Mouse (Mus musculus): ENCODE results near the gene Zfp746. TPM values are rescaled to one million over a fixed set of nuclear protein-coding genes. Genes with fewer than 3 reads are reported as not detected.
A peak's percentile ranks its signal among the peaks of the same experiment; 100 is the strongest.

The Zfp746 gene
- polyA plus RNA-seq, 1 experiment from 2014 or later: 14.5 TPM

GRCm38 (mm10) chr6:48073316-48073715, 13.1 kb downstream of the Zfp746 start:
- peaks cover 4% of the 10 kb centered on the region; the same call in 1 of the 2 replicates for H3K36me3 ChIP-seq (ENCODE audit: control insufficient read depth, insufficient read depth, low read length)
- 70% methylated on average over 5 of the region's 5 CpGs for WGBS

GRCm38 (mm10) chr6:48067492-48067891, 18.9 kb downstream of the Zfp746 start:
- peaks cover 6% of the 10 kb centered on the region for H3K4me1 ChIP-seq (replicated peaks; ENCODE audit: control insufficient read depth, insufficient read depth, low read length)
- H3K4me2 ChIP-seq: no peak overlapping the region
- H3K36me3 ChIP-seq (ENCODE audit: control insufficient read depth, insufficient read depth, low read length): peaks cover 30% of the 10 kb centered on the region
- H3K27ac ChIP-seq (ENCODE audit: low read depth, low read length): no peak overlapping the region
- WGBS: 91% methylated on average over 3 of the region's 3 CpGs
- H3K27me3 ChIP-seq (replicated peaks; ENCODE audit: control insufficient read depth, insufficient read depth, low read length): no peaks in the 10 kb centered on the region
- ATAC-seq (replicated peaks; ENCODE audit: low FRiP score) (no peak), DNase-seq (ENCODE audit: low spot score) (no peak)
- no peaks in the 10 kb centered on the region for H3K9me3 ChIP-seq (ENCODE audit: control insufficient read depth, low read length)
- no peak overlapping the region for H3K9ac ChIP-seq (ENCODE audit: low read depth, low read length)
- H3K4me3 ChIP-seq (ENCODE audit: low read depth, low read length): no peak overlapping the region

More at GRCm38 (mm10) chr6:48073316-48073715, 13.1 kb downstream of the Zfp746 start:
- H3K27me3 ChIP-seq (replicated peaks; ENCODE audit: control insufficient read depth, insufficient read depth, low read length): no peaks in the 10 kb centered on the region
- ATAC-seq (replicated peaks; ENCODE audit: low FRiP score) (no peak), DNase-seq (ENCODE audit: low spot score) (no peak)
- no peak overlapping the region for H3K9ac ChIP-seq (ENCODE audit: low read depth, low read length)
- H3K4me1 ChIP-seq (replicated peaks; ENCODE audit: control insufficient read depth, insufficient read depth, low read length): no peaks in the 10 kb centered on the region
- H3K4me2 ChIP-seq: no peak overlapping the region
- H3K4me3 ChIP-seq (ENCODE audit: low read depth, low read length): no peak overlapping the region
- H3K9me3 ChIP-seq (ENCODE audit: control insufficient read depth, low read length): no peaks in the 10 kb centered on the region
- H3K27ac ChIP-seq (ENCODE audit: low read depth, low read length): no peak overlapping the region

GRCm38 (mm10) chr6:48065587-48066075, 20.8 kb downstream of the Zfp746 start:
- no peak overlapping the region for H3K4me3 ChIP-seq (ENCODE audit: low read depth, low read length)
- H3K36me3 ChIP-seq (ENCODE audit: control insufficient read depth, insufficient read depth, low read length): peaks cover 28% of the 10 kb centered on the region
- H3K4me1 ChIP-seq (replicated peaks; ENCODE audit: control insufficient read depth, insufficient read depth, low read length): peaks cover 10% of the 10 kb centered on the region
- ATAC-seq (replicated peaks; ENCODE audit: low FRiP score) (0 out of 2 replicates have a peak, but pooled peaks have one; percentile 45), DNase-seq (ENCODE audit: low spot score) (no peak)
- no peak overlapping the region for H3K27ac ChIP-seq (ENCODE audit: low read depth, low read length)
- H3K9me3 ChIP-seq (ENCODE audit: control insufficient read depth, low read length): no peaks in the 10 kb centered on the region
- H3K4me2 ChIP-seq: no peak overlapping the region
- no peaks in the 10 kb centered on the region for H3K27me3 ChIP-seq (replicated peaks; ENCODE audit: control insufficient read depth, insufficient read depth, low read length)
- 90% methylated on average over 6 of the region's 6 CpGs for WGBS
- H3K9ac ChIP-seq (ENCODE audit: low read depth, low read length): no peak overlapping the region

GRCm38 (mm10) chr6:48064451-48064850, 21.9 kb downstream of the Zfp746 start:
- H3K9me3 ChIP-seq (ENCODE audit: control insufficient read depth, low read length): no peaks in the 10 kb centered on the region
- no peak overlapping the region for H3K4me2 ChIP-seq
- no peak overlapping the region for H3K27ac ChIP-seq (ENCODE audit: low read depth, low read length)
- DNase-seq (ENCODE audit: low spot score) (no peak), ATAC-seq (replicated peaks; ENCODE audit: low FRiP score) (no peak)
- no peak overlapping the region for H3K9ac ChIP-seq (ENCODE audit: low read depth, low read length)
- peaks cover 10% of the 10 kb centered on the region for H3K4me1 ChIP-seq (replicated peaks; ENCODE audit: control insufficient read depth, insufficient read depth, low read length)
- H3K27me3 ChIP-seq (replicated peaks; ENCODE audit: control insufficient read depth, insufficient read depth, low read length): no peaks in the 10 kb centered on the region
- 94% methylated on average over 14 of the region's 14 CpGs for WGBS
- no peak overlapping the region for H3K4me3 ChIP-seq (ENCODE audit: low read depth, low read length)
- H3K36me3 ChIP-seq (ENCODE audit: control insufficient read depth, insufficient read depth, low read length): peaks cover 28% of the 10 kb centered on the region

GRCm38 (mm10) chr6:48063940-48064339, 22.5 kb downstream of the Zfp746 start:
- Histone ChIP-seq H3K4me3 (ENCODE audit: low read depth, low read length) (no peak overlapping the region), H3K9me3 (ENCODE audit: control insufficient read depth, low read length) (no peaks in the 10 kb centered on the region), H3K36me3 (ENCODE audit: control insufficient read depth, insufficient read depth, low read length) (peaks cover 28% of the 10 kb centered on the region), H3K4me2 (no peak overlapping the region), H3K27ac (ENCODE audit: low read depth, low read length) (no peak overlapping the region), H3K4me1 (replicated peaks; ENCODE audit: control insufficient read depth, insufficient read depth, low read length) (peaks cover 10% of the 10 kb centered on the region), H3K27me3 (replicated peaks; ENCODE audit: control insufficient read depth, insufficient read depth, low read length) (no peaks in the 10 kb centered on the region), H3K9ac (ENCODE audit: low read depth, low read length) (no peak overlapping the region)
- no peak for ATAC-seq (replicated peaks; ENCODE audit: low FRiP score)
- DNase-seq (ENCODE audit: low spot score): no peak
- whole genome bisulfite sequencing: 92% methylated on average over 28 of the region's 28 CpGs

- no peak overlapping the region for H3K9ac ChIP-seq (ENCODE audit: low read depth, low read length)
- H3K36me3 ChIP-seq (ENCODE audit: control insufficient read depth, insufficient read depth, low read length): peaks cover 19% of the 10 kb centered on the region
- H3K9me3 ChIP-seq (ENCODE audit: control insufficient read depth, low read length): no peaks in the 10 kb centered on the region
- DNase-seq (ENCODE audit: low spot score) (no peak), ATAC-seq (replicated peaks; ENCODE audit: low FRiP score) (0 out of 2 replicates have a peak, but pooled peaks have one; percentile 12)
- peaks cover 10% of the 10 kb centered on the region for H3K4me1 ChIP-seq (replicated peaks; ENCODE audit: control insufficient read depth, insufficient read depth, low read length)
- H3K4me2 ChIP-seq: no peak overlapping the region
- no peak overlapping the region for H3K4me3 ChIP-seq (ENCODE audit: low read depth, low read length)
- H3K27me3 ChIP-seq (replicated peaks; ENCODE audit: control insufficient read depth, insufficient read depth, low read length): no peaks in the 10 kb centered on the region
- 73% methylated on average over 1 of the region's 1 CpGs for WGBS
- H3K27ac ChIP-seq (ENCODE audit: low read depth, low read length): no peak overlapping the region
Observed at GRCm38 (mm10) chr6:48060895-48061294, 25.5 kb downstream of the Zfp746 start.

- ATAC-seq (replicated peaks; ENCODE audit: low FRiP score) (no peak), DNase-seq (ENCODE audit: low spot score) (no peak)
- Histone ChIP-seq H3K9ac (ENCODE audit: low read depth, low read length) (no peak overlapping the region), H3K27ac (ENCODE audit: low read depth, low read length) (no peak overlapping the region), H3K27me3 (replicated peaks; ENCODE audit: control insufficient read depth, insufficient read depth, low read length) (no peaks in the 10 kb centered on the region), H3K4me3 (ENCODE audit: low read depth, low read length) (no peak overlapping the region), H3K4me1 (replicated peaks; ENCODE audit: control insufficient read depth, insufficient read depth, low read length) (peaks cover 5% of the 10 kb centered on the region; the same call in 1 of the 2 replicates), H3K36me3 (ENCODE audit: control insufficient read depth, insufficient read depth, low read length) (peaks cover 19% of the 10 kb centered on the region), H3K9me3 (ENCODE audit: control insufficient read depth, low read length) (no peaks in the 10 kb centered on the region), H3K4me2 (no peak overlapping the region)
- 80% methylated on average over 2 of the region's 2 CpGs for WGBS
Observed at GRCm38 (mm10) chr6:48060421-48060820, 26.0 kb downstream of the Zfp746 start.

GRCm38 (mm10) chr6:48052136-48052535, 34.3 kb downstream of the Zfp746 start:
- Histone ChIP-seq H3K9ac (ENCODE audit: low read depth, low read length) (no peak overlapping the region), H3K27ac (ENCODE audit: low read depth, low read length) (no peak overlapping the region), H3K4me1 (replicated peaks; ENCODE audit: control insufficient read depth, insufficient read depth, low read length) (peaks cover 8% of the 10 kb centered on the region), H3K4me2 (no peak overlapping the region), H3K27me3 (replicated peaks; ENCODE audit: control insufficient read depth, insufficient read depth, low read length) (no peaks in the 10 kb centered on the region), H3K9me3 (ENCODE audit: control insufficient read depth, low read length) (no peaks in the 10 kb centered on the region), H3K36me3 (ENCODE audit: control insufficient read depth, insufficient read depth, low read length) (no peaks in the 10 kb centered on the region), H3K4me3 (ENCODE audit: low read depth, low read length) (no peak overlapping the region)
- DNase-seq (ENCODE audit: low spot score) (no peak), ATAC-seq (replicated peaks; ENCODE audit: low FRiP score) (no peak)
- 83% methylated on average over 6 of the region's 6 CpGs for WGBS

- Histone ChIP-seq H3K9me3 (ENCODE audit: control insufficient read depth, low read length) (no peaks in the 10 kb centered on the region), H3K27ac (ENCODE audit: low read depth, low read length) (no peak overlapping the region), H3K36me3 (ENCODE audit: control insufficient read depth, insufficient read depth, low read length) (no peaks in the 10 kb centered on the region), H3K4me1 (replicated peaks; ENCODE audit: control insufficient read depth, insufficient read depth, low read length) (peaks cover 8% of the 10 kb centered on the region), H3K4me3 (ENCODE audit: low read depth, low read length) (no peak overlapping the region), H3K4me2 (no peak overlapping the region), H3K9ac (ENCODE audit: low read depth, low read length) (no peak overlapping the region), H3K27me3 (replicated peaks; ENCODE audit: control insufficient read depth, insufficient read depth, low read length) (no peaks in the 10 kb centered on the region)
- WGBS: 77% methylated on average over 2 of the region's 2 CpGs
- no peak for DNase-seq (ENCODE audit: low spot score)
- no peak for ATAC-seq (replicated peaks; ENCODE audit: low FRiP score)
Observed at GRCm38 (mm10) chr6:48051666-48052065, 34.7 kb downstream of the Zfp746 start.

All from liver, embryonic 11.5 days (tissue).